Comparison of ENCODE assay signal across 9 mouse cellular contexts in the genomic region with DNA sequence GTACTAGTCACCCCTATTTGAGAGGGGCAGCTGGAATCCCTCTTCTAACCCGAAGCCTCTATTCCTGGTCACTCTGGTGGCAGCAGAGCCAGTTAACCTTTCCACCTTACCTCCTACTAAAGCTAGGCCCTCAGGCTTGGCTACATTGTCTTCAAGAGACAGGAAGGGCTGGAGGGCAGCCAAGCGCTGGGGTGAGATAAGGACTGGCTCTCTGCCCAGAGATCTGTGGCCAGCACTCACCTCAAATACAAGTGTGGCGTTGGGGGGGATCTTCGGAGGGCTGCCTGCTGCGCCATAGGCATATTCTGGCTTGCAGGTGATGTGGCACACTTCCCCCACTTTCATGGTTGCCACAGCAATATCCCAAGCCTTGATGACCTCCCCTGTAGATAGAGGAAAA. TPM values are rescaled to one million over a fixed set of nuclear protein-coding genes. Genes with fewer than 3 reads are reported as not detected.
DNase-seq lines count a peak whose midpoint lies in the region; ATAC-seq and TF ChIP-seq lines count a peak whose summit lies in the region.
"Had no signal": no experiment of that assay in that cellular context is flagged by ENCODE, and none has a peak within 500 bp of the region (broad histone marks: within the 10 kb centered on the region; RNA-seq: fewer than 3 reads in every experiment).

No protein-coding gene starts in this region.

- no peak overlapping the region for H3K9ac ChIP-seq in kidney, embryonic 16.5 days (replicated peaks; ENCODE audit: low read length)
- no peak overlapping the region for H3K9ac ChIP-seq in intestine, embryonic 16.5 days (ENCODE audit: low read depth, low read length)
- H3K9ac ChIP-seq: embryonic facial prominence, embryonic 12.5 days had no signal

- no peaks in the 10 kb centered on the region for H3K9me3 ChIP-seq in kidney, embryonic 16.5 days (ENCODE audit: low read length)
- no peaks in the 10 kb centered on the region for H3K9me3 ChIP-seq in intestine, embryonic 16.5 days (ENCODE audit: control insufficient read depth, low read length)
- H3K9me3 ChIP-seq: embryonic facial prominence, embryonic 12.5 days had no signal

- H3K27ac ChIP-seq in kidney, adult 2 months (ENCODE audit: insufficient read depth, low read depth, low read length), result no peak overlapping the region
- no peak overlapping the region for H3K27ac ChIP-seq in kidney, embryonic 16.5 days (ENCODE audit: low read length)
- H3K27ac ChIP-seq in layer of hippocampus, adult 2 months, result no peak overlapping the region
- H3K27ac ChIP-seq in intestine, embryonic 16.5 days (ENCODE audit: low read length), result no peak overlapping the region
- H3K27ac ChIP-seq: embryonic facial prominence, embryonic 12.5 days had no signal

- no peak for TF ChIP-seq CTCF in kidney, adult 2 months (conservative IDR thresholded peaks at IDR 0.05; ENCODE audit: insufficient read depth, insufficient read length, low read depth, low read length)
- no peak for TF ChIP-seq CTCF in layer of hippocampus, adult 2 months (conservative IDR thresholded peaks at IDR 0.05)

- TF ChIP-seq POLR2A in kidney, adult 2 months (IDR thresholded peaks at IDR 0.05; ENCODE audit: low read depth, low read length), result no peak

- intact Hi-C loops in heart, postnatal 10 days (cut with DNase I), result loop anchor here (5.0 to 10.0 kb wide), 2 partner anchors 42 to 329 kb away; no protein-coding TSS in a partner anchor

- 20% methylated on average over 5 of the region's 5 CpGs for WGBS in kidney, adult 2 months
- 69% methylated on average over 5 of the region's 5 CpGs for WGBS in kidney, embryonic 16.5 days
- 77% methylated on average over 5 of the region's 5 CpGs for WGBS in intestine, embryonic 16.5 days

- H3K4me3 ChIP-seq in kidney, adult 2 months (ENCODE audit: insufficient read depth, low read depth, low read length), result no peak overlapping the region
- H3K4me3 ChIP-seq in kidney, embryonic 16.5 days (ENCODE audit: low read length), result no peak overlapping the region
- no peak overlapping the region for H3K4me3 ChIP-seq in layer of hippocampus, adult 2 months
- H3K4me3 ChIP-seq in intestine, embryonic 16.5 days (ENCODE audit: low read length), result no peak overlapping the region
- H3K4me3 ChIP-seq: embryonic facial prominence, embryonic 12.5 days had no signal

- H3K27me3 ChIP-seq in kidney, adult 2 months (replicated peaks; ENCODE audit: control insufficient read depth, insufficient read depth, low read length), result no peaks in the 10 kb centered on the region
- no peaks in the 10 kb centered on the region for H3K27me3 ChIP-seq in kidney, embryonic 16.5 days (ENCODE audit: insufficient read depth, low read length)
- no peaks in the 10 kb centered on the region for H3K27me3 ChIP-seq in intestine, embryonic 16.5 days (replicated peaks; ENCODE audit: control insufficient read depth, insufficient read depth, low read length)
- H3K27me3 ChIP-seq: embryonic facial prominence, embryonic 12.5 days had no signal

- peak; percentile 94 for DNase-seq in kidney, adult 2 months
- peak; percentile 87 for DNase-seq in cerebellum, adult 9-10 months
- peak; percentile 89 to 92 for DNase-seq in heart, postnatal 10 days
- no peak for DNase-seq in layer of hippocampus, adult 2 months (ENCODE audit: low spot score in 2 of 2)

- H3K4me2 ChIP-seq in kidney, embryonic 16.5 days (replicated peaks; ENCODE audit: low read depth, low read length), result no peak overlapping the region
- H3K4me2 ChIP-seq in intestine, embryonic 16.5 days (ENCODE audit: low read depth, low read length), result no peak overlapping the region
- H3K4me2 ChIP-seq: embryonic facial prominence, embryonic 12.5 days had no signal

- no peak for ATAC-seq in kidney, embryonic 16.5 days (ENCODE audit: low FRiP score, low TSS enrichment)
- ATAC-seq in megakaryocyte-erythroid progenitor cell, adult 5-6 weeks (replicated peaks; ENCODE audit: low FRiP score, low TSS enrichment, poor library complexity, severe bottlenecking), result peak; percentile 48
- ATAC-seq in megakaryocyte, adult 5-6 weeks (ENCODE audit: poor library complexity, severe bottlenecking), result no peak
- no peak for ATAC-seq in intestine, embryonic 16.5 days

- peaks cover 10% of the 10 kb centered on the region; the same call in 1 of the 2 replicates for H3K36me3 ChIP-seq in kidney, adult 2 months (ENCODE audit: control insufficient read depth, insufficient read depth, low read length)
- H3K36me3 ChIP-seq in kidney, embryonic 16.5 days (ENCODE audit: insufficient read depth, low read length), result peaks cover 60% of the 10 kb centered on the region
- H3K36me3 ChIP-seq in intestine, embryonic 16.5 days (ENCODE audit: control insufficient read depth, insufficient read depth, low read length), result peaks cover 45% of the 10 kb centered on the region

- H3K4me1 ChIP-seq in kidney, adult 2 months (ENCODE audit: control insufficient read depth, insufficient read depth, low read length), result peaks cover 6% of the 10 kb centered on the region
- peaks cover 19% of the 10 kb centered on the region for H3K4me1 ChIP-seq in kidney, embryonic 16.5 days (ENCODE audit: insufficient read depth, low read length)
- peaks cover 17% of the 10 kb centered on the region for H3K4me1 ChIP-seq in intestine, embryonic 16.5 days (ENCODE audit: control insufficient read depth, insufficient read depth, low read length)

RNA-seq across cellular contexts. Expression of a gene that starts 3.0 kb away (rescaled TPM):
- 163 and 166 TPM in 2 replicates for polyA plus RNA-seq in kidney, adult 2 months (2012; rRNA removed)
- 550 and 556 TPM in 2 replicates for polyA plus RNA-seq in kidney, embryonic 16.5 days (2015; fragmentation: Nextera tagmentation; extraction: Ambion mirVana)
- 100 to 1,000 TPM; 202 to 247 TPM for total RNA-seq in heart, postnatal 10 days (2021)
- total RNA-seq in megakaryocyte-erythroid progenitor cell, adult 5-6 weeks (2014; fragmentation: Nextera tagmentation), result 234 and 279 TPM in 2 replicates
- 419 and 525 TPM in 2 replicates for total RNA-seq in megakaryocyte-erythroid progenitor cell, adult 5-6 weeks (2017)
- 100 to 1,000 TPM; 105 to 115 TPM for total RNA-seq in layer of hippocampus, adult 2 months (2021)
- 34.6 and 38.1 TPM in 2 replicates for total RNA-seq in megakaryocyte, adult 5-6 weeks (2015)
- 93.1 and 95.7 TPM in 2 replicates for total RNA-seq in megakaryocyte, adult 5-6 weeks (2017)
- 461 and 516 TPM in 2 replicates for polyA plus RNA-seq in intestine, embryonic 16.5 days (2015; fragmentation: Nextera tagmentation; extraction: Ambion mirVana)

RNA-seq across cellular contexts. Expression of a gene that starts 10.7 kb away (rescaled TPM):
- polyA plus RNA-seq in kidney, adult 2 months (2012; rRNA removed), result 19.0 and 23.5 TPM in 2 replicates
- 35.6 and 39.2 TPM in 2 replicates for polyA plus RNA-seq in kidney, embryonic 16.5 days (2015; fragmentation: Nextera tagmentation; extraction: Ambion mirVana)
- total RNA-seq in heart, postnatal 10 days (2021), result 10 to 100 TPM; 21.5 to 30.8 TPM
- total RNA-seq in megakaryocyte-erythroid progenitor cell, adult 5-6 weeks (2014; fragmentation: Nextera tagmentation), result 39.1 and 52.6 TPM in 2 replicates
- 19.3 and 24.7 TPM in 2 replicates for total RNA-seq in megakaryocyte-erythroid progenitor cell, adult 5-6 weeks (2017)
- 10 to 100 TPM; 23.8 to 28.6 TPM for total RNA-seq in layer of hippocampus, adult 2 months (2021)
- total RNA-seq in megakaryocyte, adult 5-6 weeks (2015), result 6.4 and 6.8 TPM in 2 replicates
- total RNA-seq in megakaryocyte, adult 5-6 weeks (2017), result 6.2 and 14.1 TPM in 2 replicates
- 26.1 and 26.6 TPM in 2 replicates for polyA plus RNA-seq in intestine, embryonic 16.5 days (2015; fragmentation: Nextera tagmentation; extraction: Ambion mirVana)

RNA-seq across cellular contexts. Expression of a gene that starts 36.4 kb away (rescaled TPM):
- polyA plus RNA-seq in kidney, adult 2 months (2012; rRNA removed), result 4.9 and 6.5 TPM in 2 replicates
- polyA plus RNA-seq in kidney, embryonic 16.5 days (2015; fragmentation: Nextera tagmentation; extraction: Ambion mirVana), result 24.7 and 26.3 TPM in 2 replicates
- total RNA-seq in heart, postnatal 10 days (2021), result 1 to 10 TPM; 3.6 TPM
- not detected in 2 replicates for total RNA-seq in megakaryocyte-erythroid progenitor cell, adult 5-6 weeks (2014; fragmentation: Nextera tagmentation)
- total RNA-seq in megakaryocyte-erythroid progenitor cell, adult 5-6 weeks (2017), result not detected in 2 replicates
- 10 to 100 TPM; 18.4 to 20.3 TPM for total RNA-seq in layer of hippocampus, adult 2 months (2021)
- not detected in 2 replicates for total RNA-seq in megakaryocyte, adult 5-6 weeks (2015)
- 0.15 TPM in 1 of 2 replicates, not detected in the other for total RNA-seq in megakaryocyte, adult 5-6 weeks (2017)
- 5.3 and 5.7 TPM in 2 replicates for polyA plus RNA-seq in intestine, embryonic 16.5 days (2015; fragmentation: Nextera tagmentation; extraction: Ambion mirVana)

Comparison
In these comparisons a context has a peak if more than half of its experiments do, and no peak if none do; other contexts are left out.
1. DNase-seq: peak in kidney, adult 2 months (single experiment), cerebellum, adult 9-10 months (single experiment) and heart, postnatal 10 days (2 of 2); none in layer of hippocampus, adult 2 months (0 of 2).
2. RNA of a gene that starts 36.4 kb away (total RNA-seq): 18.4 to 20.3 TPM in layer of hippocampus, adult 2 months; 3.6 TPM in heart, postnatal 10 days, 0.15 TPM in megakaryocyte, adult 5-6 weeks and not detected in megakaryocyte-erythroid progenitor cell, adult 5-6 weeks; every median in the first group is over 4 times any median in the second.